Mouse (Mus musculus): Measurements from ENCODE around the gene Rgs3.

The Rgs3 gene

GRCm38 (mm10) chr4:62633243-62633642, 73.6 kb downstream of the Rgs3 start:
- DNase-seq: no peak

- DNase-seq: no peak
These were observed 74.5 kb downstream of the Rgs3 start for GRCm38 (mm10) chr4:62634054-62634591.

GRCm38 (mm10) chr4:62634840-62635239, 75.2 kb downstream of the Rgs3 start:
- no peak for DNase-seq

GRCm38 (mm10) chr4:62636047-62636446, 76.4 kb downstream of the Rgs3 start:
- no peak for DNase-seq

GRCm38 (mm10) chr4:62637856-62638604, 78.4 kb downstream of the Rgs3 start:
- DNase-seq: peak; percentile 61 to 72

GRCm38 (mm10) chr4:62640496-62641229, 81.0 kb downstream of the Rgs3 start:
- DNase-seq: no peak

GRCm38 (mm10) chr4:62641230-62641589, 81.6 kb downstream of the Rgs3 start:
- DNase-seq: no peak

GRCm38 (mm10) chr4:62641656-62642055, 82.0 kb downstream of the Rgs3 start:
- no peak for DNase-seq

- DNase-seq: no peak
These were observed 83.8 kb downstream of the Rgs3 start for GRCm38 (mm10) chr4:62643401-62643800.

- DNase-seq: no peak
These were observed 84.6 kb downstream of the Rgs3 start for GRCm38 (mm10) chr4:62644031-62644793.

- DNase-seq: no peak
These were observed 87.1 kb downstream of the Rgs3 start for GRCm38 (mm10) chr4:62646556-62647248.

GRCm38 (mm10) chr4:62648848-62649247, 89.2 kb downstream of the Rgs3 start:
- DNase-seq: no peak

- DNase-seq: peak; percentile 84 to 86
These were observed 90.0 kb downstream of the Rgs3 start for GRCm38 (mm10) chr4:62649536-62650230.

GRCm38 (mm10) chr4:62651179-62651760, 91.6 kb downstream of the Rgs3 start:
- DNase-seq: no peak

GRCm38 (mm10) chr4:62652215-62652614, 92.6 kb downstream of the Rgs3 start:
- peak in 1 of 2 experiments; percentile 29 for DNase-seq

GRCm38 (mm10) chr4:62652921-62653757, 93.5 kb downstream of the Rgs3 start:
- peak; percentile 68 to 74 for DNase-seq

- DNase-seq: peak in 1 of 2 experiments; percentile 21
These were observed 94.4 kb downstream of the Rgs3 start for GRCm38 (mm10) chr4:62653922-62654661.

- peak in 1 of 2 experiments; percentile 16 for DNase-seq
These were observed 99.6 kb downstream of the Rgs3 start for GRCm38 (mm10) chr4:62659264-62659663.

GRCm38 (mm10) chr4:62659861-62660553, 100.4 kb downstream of the Rgs3 start:
- DNase-seq: no peak
